Mouse (Mus musculus) megakaryocyte-erythroid progenitor cell, adult 5-6 weeks (primary cell): Measurements from ENCODE around the gene Cachd1. TPM values are rescaled to one million over a fixed set of nuclear protein-coding genes. Genes with fewer than 3 reads are reported as not detected.

ENCODE experiments used
- ATAC-seq: replicated peaks from 2 replicates; pipeline ENCODE4 v1.8.0; 2016; ENCODE audit warnings: mild to moderate bottlenecking, inconsistent platforms; ENCODE audit not compliant: severe bottlenecking, poor library complexity, low FRiP score, low TSS enrichment
- total RNA-seq, 2 experiments: library from RNA; stranded (forward) in 1 of 2; stranded (reverse) in 1 of 2; fragments of 200-1000, 215-1000 nt in 1 of 2; fragments of >200 nt in 1 of 2; fragmentation: Nextera tagmentation in 1 of 2; gene quantifications; 2 replicates each; pipeline ENCODE4 v1.2.3; 2014 to 2017

Cachd1 gene
- total RNA-seq, 2 experiments from 2014 or later, result 10.9 to 20.6 TPM

DNA sequence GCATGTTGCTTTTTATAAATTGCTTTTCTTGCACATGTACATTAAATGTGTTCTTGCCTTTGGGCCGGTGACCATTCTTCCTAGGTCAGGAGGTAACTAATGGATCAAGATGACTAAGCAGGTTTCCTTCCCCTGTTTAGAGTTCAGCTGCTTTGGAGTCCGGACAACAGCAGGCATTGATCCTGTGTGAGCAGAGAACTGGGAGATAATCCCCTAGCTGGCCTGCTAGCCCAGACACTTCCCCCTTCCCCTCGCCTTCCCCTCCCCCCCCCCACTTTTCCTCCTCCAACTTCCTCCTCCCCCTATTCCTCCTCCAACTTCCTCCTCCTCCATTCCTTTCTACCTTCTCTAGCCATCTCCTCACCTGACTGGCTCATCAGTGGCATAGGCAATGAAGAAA, 135.2 kb downstream of the Cachd1 start:
- no peak for ATAC-seq

DNA sequence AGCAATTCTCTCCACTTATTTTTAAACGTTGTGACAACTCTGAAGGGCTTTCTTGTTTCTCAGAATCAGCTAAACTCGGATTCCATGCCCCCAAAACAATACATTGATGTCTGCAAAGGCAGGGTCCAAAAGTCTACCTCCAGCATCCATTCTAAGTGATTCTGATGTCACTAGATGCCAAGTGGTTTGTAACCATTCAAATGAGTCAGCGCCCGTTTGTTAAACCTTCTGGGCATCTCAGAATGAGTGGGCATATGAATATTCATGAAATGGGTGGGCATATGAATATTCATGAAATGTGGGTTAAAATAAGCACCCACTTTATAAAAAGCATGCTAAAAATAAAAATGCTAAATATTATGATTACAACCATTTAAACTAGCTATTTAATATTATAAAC, 137.2 kb downstream of the Cachd1 start:
- no peak for ATAC-seq

DNA sequence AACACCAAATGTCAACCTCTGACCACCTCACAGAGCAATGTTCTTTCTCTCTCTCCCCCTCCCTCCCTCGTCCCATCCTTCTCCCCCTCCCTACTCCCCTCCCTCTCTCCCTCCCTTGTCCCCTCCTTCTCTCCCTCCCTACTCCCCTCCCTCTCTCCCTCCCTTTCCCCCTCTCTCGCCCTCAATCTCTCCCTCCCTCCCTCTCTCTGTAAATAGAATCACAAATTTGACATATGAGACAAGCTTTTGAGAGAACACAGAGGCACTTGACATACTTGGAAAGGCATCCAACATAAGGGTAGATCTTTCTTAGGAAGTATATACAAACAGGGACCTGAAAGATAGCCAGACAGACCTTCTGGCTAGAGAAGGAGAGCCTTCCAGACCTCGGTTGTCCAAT, 138.1 kb downstream of the Cachd1 start:
- ATAC-seq, result no peak

DNA sequence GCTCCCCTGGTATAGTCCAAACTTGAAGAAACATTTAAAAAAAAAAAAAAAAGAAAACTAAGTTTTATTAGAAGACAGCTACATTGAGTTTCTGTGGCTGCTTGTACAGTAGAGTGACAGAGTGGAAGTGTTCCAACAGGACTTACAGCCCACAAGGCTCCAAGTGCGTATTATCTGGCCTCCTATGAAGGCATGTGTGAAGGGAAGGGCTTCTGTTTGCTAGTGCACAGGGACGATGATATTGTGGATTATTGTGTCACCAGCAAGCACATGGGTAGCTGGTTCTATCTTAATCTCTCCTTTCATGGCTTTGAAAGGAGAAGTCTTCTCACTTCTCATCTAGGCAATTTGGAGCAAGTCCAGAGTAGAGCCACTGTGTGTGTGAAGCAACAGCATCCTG, 138.6 kb downstream of the Cachd1 start:
- no peak for ATAC-seq

DNA sequence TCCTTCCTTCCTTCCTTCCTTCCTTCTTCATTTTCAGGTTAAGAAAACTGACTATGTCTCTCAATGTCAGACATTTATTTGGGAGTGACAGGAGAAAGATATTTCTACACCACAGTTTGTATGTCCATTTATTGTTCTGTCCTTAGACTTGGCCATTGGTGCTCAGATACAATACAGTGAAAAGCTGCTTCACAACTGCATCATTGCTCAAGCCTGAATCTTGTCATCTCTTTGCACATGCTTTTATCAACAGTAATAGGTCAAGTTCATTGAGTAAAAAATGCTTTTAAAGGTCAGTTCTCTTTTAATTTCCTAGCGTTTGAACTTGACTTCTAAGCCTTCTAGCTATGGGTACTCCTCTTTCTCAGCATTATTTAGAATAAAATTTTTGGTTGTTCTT, 141.0 kb downstream of the Cachd1 start:
- no peak for ATAC-seq

DNA sequence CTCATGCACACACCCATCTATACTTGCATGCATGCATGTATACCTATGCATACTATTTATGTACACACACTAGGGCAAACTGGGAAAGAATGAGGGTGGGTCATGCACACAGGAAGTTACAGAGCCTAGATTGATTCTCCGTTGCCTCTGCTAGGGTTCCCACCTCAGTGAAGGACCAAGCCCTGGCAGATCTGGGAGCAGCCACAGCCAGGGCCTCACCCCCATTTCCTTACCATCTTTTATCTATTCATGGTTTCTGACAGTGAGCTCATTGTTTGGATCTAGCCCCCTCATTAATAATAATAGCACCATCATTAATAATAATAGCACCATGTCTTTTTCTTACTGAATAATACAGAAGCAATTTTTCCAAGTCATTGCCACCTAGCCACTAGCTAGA, 143.9 kb downstream of the Cachd1 start:
- no peak for ATAC-seq

DNA sequence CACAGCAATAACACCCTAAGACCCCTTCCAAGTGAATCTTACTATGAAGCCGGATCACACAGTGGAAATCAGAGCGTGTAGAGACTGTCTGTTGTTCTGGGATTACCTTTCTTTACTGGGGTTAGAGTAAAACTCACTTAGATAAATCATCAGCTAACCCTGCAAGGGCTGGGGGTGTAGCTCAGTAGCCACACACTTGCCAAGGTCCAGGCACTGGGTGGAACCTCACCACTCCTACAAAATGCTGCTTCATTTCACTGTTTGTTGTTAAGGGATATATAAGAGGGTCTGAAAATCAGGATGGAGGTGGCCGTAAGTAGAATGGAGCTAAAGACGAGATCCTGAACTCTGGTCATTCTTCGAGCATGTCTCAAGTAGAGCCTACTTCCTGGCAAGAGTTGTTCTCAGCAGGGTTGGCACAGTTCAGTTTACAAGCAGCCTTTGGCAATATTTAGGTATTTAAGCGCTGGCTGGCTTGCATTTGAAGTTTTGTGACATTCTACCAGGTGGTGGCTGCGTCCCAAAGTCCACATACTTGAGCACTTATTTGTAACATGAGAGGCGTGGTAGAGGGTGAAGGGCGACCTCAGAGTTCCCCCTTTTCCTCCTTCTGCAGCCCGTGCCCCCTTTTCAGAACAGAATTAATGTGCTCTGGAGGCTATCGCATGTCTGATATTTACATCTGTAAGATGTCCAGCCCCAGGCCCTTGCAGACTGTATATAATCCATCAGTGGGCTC, 146.5 kb downstream of the Cachd1 start:
- no peak for ATAC-seq

DNA sequence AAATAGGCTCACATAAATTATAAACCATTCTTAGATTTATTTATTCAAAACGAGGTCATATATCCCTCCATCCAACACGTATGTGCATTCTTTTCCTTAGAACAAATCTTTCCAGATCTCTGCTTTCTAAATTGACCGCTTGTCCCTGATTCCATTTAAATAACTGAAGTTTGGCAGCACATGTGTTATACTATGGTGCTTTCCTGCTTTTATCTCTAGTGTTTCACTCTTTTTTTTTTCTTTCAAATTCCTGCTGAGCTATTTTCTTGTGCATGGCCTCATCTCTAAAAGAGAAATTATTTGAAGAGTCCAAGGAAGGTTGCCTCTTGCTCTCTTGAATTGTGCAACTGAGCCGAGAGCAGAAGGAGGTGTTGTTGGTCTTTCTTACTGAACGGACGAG, 147.1 kb downstream of the Cachd1 start:
- ATAC-seq, result no peak

DNA sequence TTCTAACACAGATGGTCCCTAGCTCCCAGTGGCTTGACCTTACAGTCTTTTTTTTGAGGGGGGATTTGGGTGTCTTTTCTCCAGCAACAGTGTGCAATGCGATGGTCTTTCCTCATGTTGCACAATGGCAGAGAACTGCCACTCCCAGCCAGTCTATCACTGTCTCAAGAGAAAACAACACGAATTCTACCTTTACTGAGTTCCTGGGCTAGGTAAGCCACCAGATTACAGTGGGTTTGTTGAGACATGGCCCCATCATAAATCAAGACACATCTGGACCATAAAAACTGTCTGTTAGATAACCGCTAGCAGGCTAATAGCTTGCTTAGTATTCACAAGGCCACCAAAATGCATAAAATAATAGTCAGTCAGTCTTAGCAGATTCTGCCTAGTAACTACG, 147.8 kb downstream of the Cachd1 start:
- ATAC-seq, result no peak

DNA sequence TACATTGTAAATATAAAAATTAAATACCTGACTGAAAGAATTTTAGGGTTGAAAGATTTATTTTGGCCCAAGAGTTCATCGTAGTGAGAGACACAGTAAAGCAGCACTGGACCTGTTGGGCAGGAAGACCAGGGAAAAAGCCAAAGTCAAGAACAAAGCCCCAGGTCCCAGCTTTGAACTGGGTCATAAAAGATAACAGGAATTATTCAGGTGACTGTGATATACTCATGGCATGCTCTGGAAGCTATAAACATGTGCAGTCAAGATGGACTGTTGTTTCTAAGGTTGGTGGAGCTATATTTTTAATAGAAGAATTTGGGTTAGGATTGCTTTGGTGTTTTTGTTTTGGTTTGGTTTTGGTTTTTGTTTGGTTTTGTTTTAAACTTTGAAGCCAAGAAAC, 148.7 kb downstream of the Cachd1 start:
- no peak for ATAC-seq

DNA sequence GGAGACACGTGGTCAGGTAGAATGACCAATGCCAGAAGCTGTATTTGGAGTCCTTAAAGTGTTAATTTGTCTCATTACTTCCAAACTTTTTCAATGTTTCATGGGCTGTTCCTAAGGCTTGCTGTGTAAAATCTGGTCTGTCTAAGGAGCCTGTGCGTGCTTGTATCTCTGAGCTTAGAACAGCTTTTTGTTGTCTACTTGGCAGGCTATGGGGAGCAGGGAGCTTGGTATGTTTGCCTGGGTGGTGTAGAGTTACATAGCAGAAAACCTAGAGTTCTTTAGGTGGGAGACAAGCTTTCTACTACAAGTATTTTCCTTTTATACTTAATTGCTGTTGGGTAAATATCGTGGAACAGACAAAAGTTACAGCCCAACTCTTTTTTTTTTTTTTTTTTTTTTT, 150.1 kb downstream of the Cachd1 start:
- no peak for ATAC-seq

DNA sequence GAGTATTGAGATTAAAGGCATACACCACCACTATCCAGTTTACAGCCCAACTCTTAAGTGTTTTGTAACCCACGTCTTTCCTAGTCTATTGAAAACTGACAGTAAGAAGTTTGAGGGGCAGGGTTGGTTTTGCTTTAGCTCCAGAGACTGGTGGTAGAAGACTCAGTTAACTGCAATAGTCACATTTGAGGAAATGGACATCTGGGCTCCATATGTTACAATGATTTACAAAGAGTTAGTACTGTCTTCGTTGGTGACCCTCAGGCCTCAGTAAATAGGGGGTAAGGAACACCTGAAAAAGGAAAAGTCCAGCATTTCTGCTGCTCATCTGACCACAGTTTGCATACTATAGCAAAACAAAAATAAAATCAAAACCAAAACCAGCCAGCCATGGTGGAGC, 150.6 kb downstream of the Cachd1 start:
- no peak for ATAC-seq

DNA sequence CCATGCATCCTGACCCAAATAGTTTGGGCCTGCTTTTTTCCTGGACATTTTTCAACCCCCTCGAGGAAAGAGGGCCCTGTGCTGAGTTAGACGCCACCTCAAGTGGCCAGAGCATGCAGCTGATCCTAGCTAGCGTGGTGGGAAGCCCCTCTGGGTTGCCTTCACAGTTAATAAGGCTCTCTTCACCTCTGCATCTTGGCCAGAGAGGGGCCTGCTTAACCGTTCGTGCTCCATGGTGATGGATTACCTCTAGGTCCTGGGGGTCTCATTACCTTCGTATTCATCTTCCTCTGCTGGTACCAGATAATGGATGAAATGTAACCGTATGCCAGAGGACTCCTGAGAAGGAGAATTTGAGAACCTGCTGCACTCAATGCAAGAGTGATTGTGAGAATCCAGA, 167.2 kb downstream of the Cachd1 start:
- ATAC-seq, result no peak

DNA sequence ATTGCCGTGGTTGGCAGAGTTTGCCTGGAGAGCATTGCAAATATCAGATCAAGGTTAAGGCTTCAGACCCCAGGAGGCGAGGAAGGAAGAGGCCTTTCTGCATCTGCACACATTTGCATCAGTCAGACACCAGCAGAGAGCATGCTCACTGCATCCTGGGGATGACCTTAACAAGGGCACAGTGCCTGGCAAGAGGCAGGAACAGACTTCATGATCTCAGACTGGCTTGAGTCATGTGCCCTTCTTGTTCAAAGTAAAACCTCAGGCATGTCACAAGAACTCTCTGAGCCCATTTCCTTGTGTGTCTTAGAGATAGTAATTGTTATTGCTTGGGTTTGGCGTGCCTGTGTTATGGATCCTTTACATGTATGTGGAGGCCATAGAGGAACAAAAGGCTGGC, 167.8 kb downstream of the Cachd1 start:
- no peak for ATAC-seq

DNA sequence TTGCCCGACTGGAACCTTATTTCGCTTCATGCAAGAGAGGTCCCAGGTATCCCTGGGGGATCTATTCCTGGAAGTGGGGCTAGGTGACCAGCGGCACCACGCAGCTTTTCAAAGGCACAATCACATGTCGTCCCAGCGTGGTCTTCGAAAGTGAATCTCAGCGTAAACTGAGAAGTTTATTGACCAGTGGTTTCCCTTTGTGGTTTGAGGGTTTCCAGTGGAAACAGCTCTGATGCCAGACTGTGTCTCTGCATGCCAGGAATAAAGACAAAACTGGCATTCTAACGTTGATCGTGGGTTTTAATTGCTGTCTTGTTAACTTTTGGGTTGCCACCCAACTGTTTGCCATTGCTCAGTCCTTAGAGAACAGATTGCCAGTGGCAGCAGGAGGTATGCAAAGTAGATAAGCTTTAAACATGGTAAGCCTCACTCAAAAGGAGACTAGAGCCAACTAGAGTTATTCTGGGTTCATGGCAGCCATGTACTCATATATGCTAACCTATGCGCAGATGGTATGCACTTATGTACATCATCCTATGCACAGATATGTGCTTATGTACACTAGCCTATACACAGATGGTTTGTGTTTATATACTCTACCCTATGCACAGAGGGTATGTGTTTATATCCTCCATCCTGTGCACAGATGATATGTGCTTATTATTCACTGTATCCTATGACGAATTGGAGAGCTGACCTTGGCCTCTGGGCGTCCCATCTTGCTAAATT, 168.9 kb downstream of the Cachd1 start:
- ATAC-seq, result no peak

DNA sequence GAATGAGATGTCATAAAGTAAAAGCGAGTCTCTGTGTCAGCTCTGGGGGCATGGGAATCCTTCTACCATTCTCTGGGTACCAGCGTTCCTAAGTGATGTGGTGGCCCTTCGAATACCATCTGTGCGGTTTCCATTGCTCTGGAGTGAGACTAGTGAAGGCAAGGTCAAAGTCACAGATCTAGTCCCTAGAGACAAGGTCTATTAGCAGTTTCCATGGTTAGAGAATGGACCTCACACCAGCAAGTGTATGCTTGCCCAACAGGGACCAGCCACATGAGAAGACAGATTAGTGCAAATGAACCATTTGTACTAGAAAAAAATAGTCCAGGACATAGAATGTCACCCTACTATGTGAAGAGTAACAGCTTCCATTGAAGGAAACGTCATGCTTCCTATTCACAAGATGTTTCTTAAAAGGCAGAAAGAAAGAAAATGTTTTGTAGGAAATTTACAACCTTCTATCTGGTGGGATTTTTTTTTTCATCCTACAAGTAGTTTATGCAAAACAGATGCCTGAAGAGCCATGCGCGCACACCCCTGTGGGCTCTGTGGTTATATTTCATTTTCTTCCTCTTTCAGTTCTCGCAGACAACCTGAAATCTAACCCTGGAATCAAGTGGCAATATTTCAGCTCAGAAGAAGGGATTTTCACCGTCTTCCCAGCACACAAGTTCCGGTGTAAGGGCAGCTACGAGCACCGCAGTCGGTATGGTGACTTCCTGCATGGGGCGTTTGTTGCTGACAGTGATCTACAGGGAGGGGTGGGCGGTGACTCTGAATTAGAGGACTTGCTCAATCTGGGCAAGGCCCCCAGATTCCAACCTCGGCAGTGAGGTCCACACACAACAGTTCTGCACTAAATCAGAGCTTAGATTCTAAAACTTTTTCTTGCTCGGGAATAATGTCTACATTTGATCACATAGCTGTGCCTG, 172.3 kb downstream of the Cachd1 start:
- ATAC-seq, result 0 out of 2 replicates have a peak, but pooled peaks have one; percentile 41

DNA sequence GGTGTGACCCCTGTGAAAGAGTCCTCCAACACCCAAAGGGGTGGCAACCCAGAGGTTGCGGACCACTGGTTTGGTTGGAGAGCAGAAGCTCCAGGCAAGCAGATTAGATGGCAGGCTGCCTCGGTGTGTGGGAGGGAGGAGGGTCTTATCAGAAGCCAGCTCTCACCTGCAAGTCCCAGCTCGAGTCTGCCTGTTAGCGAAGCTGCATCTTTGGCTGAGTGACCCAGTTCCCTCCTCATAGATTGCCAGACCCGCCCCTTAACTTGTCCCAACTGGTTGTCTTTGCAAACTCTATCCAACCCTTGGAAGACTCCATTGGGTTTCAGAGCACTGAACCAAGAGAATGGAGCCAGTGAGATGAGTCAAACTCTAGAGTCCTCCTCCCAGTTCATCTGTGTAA, 173.8 kb downstream of the Cachd1 start:
- no peak for ATAC-seq

DNA sequence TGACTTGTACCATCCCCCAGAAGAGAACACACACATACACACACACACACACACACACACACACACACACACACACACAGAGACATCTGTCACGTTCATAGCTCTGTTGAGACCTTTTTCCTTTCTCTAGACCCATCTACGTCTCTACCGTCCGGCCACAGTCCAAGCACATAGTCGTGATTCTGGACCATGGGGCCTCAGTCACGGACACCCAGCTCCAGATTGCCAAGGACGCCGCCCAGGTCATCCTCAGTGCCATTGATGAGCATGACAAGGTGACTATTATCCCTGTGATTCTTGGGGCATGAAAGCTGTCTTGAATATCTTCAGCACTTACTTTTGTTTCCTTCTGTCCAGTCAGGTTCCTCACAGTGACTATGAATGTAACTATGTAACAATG, 175.4 kb downstream of the Cachd1 start:
- ATAC-seq, result no peak

DNA sequence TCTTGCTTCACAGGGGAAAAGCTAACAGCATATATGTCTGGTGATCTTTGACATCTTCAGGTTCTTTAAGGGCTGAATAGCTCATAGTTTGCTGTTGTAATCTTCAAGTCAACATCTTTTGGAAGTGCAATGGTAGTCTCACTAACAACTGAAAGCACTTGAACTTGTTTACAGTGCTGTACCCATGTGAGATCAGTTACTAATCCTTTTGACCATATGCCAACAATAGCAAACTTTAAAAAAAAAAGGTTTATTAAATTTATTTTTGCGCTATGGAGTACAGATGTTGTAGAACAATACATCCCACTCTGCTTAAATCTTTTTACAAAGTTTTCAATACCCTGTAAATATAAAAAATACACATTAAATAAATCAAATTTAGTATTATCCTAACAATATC, 186.9 kb downstream of the Cachd1 start:
- ATAC-seq, result no peak

DNA sequence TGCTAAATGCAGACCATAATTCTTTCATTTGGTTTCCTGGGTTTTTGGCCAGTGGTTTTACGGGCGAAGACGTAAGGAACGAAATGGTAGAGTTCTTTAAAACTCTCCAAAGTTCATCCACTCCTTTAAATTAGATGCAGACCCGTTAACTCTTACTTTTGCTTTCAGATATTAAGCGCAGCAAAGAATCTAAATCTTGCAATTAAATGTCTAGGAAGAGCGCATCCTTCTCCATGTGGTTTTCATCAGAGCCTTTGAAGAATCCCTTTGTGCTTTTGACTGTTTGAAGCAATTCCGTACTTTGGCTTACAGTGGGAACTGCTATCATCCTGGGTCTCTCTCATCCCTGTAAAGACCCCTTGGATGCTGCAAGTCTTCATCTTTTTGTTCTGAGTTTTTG, 187.3 kb downstream of the Cachd1 start:
- no peak for ATAC-seq
